Mouse (Mus musculus) embryonic fibroblast, embryonic 13.5 days (primary cell): ENCODE measurements at regions not wholly inside any gene's neighbourhood (a gene's known extent, or its start where the extent isn't known, plus 50 kb on each side); places are given as distances from the start of the nearest gene placed in this dataset.

Experiments used
- H3K27ac ChIP-seq: 2 replicates; pipeline ENCODE4 v1.5.1; 2012; ENCODE audit warnings: low read length, control low read depth, inconsistent platforms; ENCODE audit not compliant: insufficient read depth
- H3K4me1 ChIP-seq: 2 replicates; pipeline ENCODE4 v1.6.1; 2011; ENCODE audit warnings: low read length; ENCODE audit not compliant: control insufficient read depth, insufficient read depth
- H3K4me3 ChIP-seq: 2 replicates; pipeline ENCODE4 v1.5.1; 2011; ENCODE audit warnings: mild to moderate bottlenecking, control low read depth, low read length; ENCODE audit not compliant: insufficient read depth
- CTCF ChIP-seq: IDR thresholded peaks from 2 replicates; pipeline ENCODE4 v1.5.1; 2011; ENCODE audit warnings: mild to moderate bottlenecking, control low read depth, low read length, moderate library complexity, borderline replicate concordance; ENCODE audit not compliant: insufficient read depth
- POLR2A ChIP-seq: IDR thresholded peaks from 2 replicates; pipeline ENCODE4 v1.6.1; 2011; ENCODE audit warnings: low read depth, mild to moderate bottlenecking, control low read depth, low read length, moderate library complexity

- no peaks in the 10 kb centered on the region for H3K4me1 ChIP-seq
- TF ChIP-seq POLR2A, result no peak
- no peak for TF ChIP-seq CTCF
- no peak overlapping the region for H3K27ac ChIP-seq
- no peak overlapping the region for H3K4me3 ChIP-seq
Measured at GRCm38 (mm10) chr2:21908813-21909480, 318.4 kb upstream of the Myo3a start.

GRCm38 (mm10) chr2:21909481-21909966 lies 317.8 kb upstream of the Myo3a start:
- no peaks in the 10 kb centered on the region for H3K4me1 ChIP-seq
- TF ChIP-seq CTCF, result 0 out of 2 replicates have a peak, but pooled peaks have one; percentile 27
- TF ChIP-seq POLR2A, result no peak
- no peak overlapping the region for H3K27ac ChIP-seq
- peak overlapping the region; percentile 33; the same call in 1 of the 2 replicates for H3K4me3 ChIP-seq

- no peak overlapping the region for H3K4me3 ChIP-seq
- H3K4me1 ChIP-seq, result no peaks in the 10 kb centered on the region
- no peak for TF ChIP-seq POLR2A
- TF ChIP-seq CTCF, result no peak
- H3K27ac ChIP-seq, result no peak overlapping the region
Measured at GRCm38 (mm10) chr2:21917804-21918690, 309.3 kb upstream of the Myo3a start.

- H3K4me3 ChIP-seq, result no peak overlapping the region
- H3K4me1 ChIP-seq, result no peaks in the 10 kb centered on the region
- no peak overlapping the region for H3K27ac ChIP-seq
- TF ChIP-seq CTCF (no peak), POLR2A (no peak)
Measured at GRCm38 (mm10) chr2:21919091-21919490, 308.2 kb upstream of the Myo3a start.

DNA sequence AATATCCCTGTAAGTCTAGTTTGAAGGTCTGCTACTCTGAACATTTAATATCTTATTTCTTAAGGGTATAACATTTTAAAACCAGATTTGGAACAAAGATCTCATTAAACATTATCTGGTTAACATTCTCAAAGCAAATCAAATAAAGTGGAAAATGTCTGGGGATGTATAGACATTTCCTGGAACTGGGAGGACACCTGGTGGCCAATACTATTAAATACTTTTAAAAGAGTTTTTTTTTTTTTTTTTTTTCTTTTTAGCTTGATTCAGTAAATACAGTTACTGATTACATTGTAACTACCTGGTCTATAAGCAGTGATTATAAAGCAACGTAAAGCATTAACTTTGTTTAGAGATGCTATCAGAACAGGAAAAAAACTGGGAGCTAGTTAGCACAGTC lies 299.6 kb upstream of the Myo3a start:
- no peak overlapping the region for H3K4me3 ChIP-seq
- H3K27ac ChIP-seq, result no peak overlapping the region
- H3K4me1 ChIP-seq, result no peaks in the 10 kb centered on the region
- TF ChIP-seq POLR2A (no peak), CTCF (no peak)

DNA sequence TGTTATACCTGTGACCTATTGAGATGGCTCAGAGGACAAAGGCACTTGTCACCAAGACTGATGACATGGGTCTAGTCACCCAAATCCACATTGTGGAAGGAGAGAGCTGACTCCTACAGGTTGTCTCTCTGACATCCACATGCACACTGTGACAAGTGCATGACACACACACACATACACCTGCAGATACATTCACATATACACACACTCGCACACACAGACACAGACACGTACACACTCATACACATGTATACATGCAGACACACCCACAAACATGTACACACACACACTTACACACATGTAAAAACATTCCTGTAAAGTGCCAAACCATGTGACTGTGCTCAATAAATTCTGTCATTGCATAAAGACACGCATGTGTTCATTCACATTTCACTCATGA lies 287.3 kb upstream of the Myo3a start:
- Histone ChIP-seq H3K4me3 (no peak overlapping the region), H3K4me1 (no peaks in the 10 kb centered on the region), H3K27ac (no peak overlapping the region)
- no peak for TF ChIP-seq POLR2A
- TF ChIP-seq CTCF, result no peak

DNA sequence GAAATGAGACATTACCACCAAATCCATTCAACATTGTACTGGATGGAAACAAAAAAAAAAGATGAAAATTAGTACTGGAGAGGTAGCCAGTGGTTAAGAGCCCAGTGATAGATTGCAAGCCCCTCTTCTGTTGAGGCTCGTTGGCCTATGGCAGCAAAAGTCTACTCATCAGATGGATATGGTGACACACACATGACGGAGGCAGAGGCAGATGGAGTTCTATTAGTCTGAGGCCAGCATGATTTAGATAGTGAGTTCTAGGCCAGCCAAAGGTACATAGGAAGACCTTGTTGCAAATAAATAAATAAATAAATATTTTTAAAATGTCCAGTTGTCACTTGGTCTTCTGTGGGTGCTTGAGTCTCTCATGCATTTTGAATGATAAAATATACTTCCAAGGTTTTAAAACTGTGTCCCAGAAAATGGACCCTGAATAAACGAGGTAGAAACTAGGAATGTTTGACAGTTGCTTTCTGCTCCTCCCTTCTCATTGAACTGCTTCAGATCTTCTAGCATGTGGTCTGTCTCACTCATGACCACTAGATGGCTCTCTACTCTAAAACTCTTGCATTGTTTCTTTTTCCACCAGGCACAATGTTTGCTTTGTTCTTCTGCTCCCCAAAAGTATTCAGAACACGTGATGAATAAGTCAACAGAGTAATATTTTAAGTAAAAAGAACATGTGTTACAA lies 286.4 kb upstream of the Myo3a start:
- Histone ChIP-seq H3K4me3 (no peak overlapping the region), H3K4me1 (no peaks in the 10 kb centered on the region), H3K27ac (no peak overlapping the region)
- TF ChIP-seq POLR2A (no peak), CTCF (no peak)

GRCm38 (mm10) chr2:21941488-21942000 lies 285.8 kb upstream of the Myo3a start:
- Histone ChIP-seq H3K27ac (no peak overlapping the region), H3K4me3 (no peak overlapping the region), H3K4me1 (no peaks in the 10 kb centered on the region)
- no peak for TF ChIP-seq POLR2A
- no peak for TF ChIP-seq CTCF

DNA sequence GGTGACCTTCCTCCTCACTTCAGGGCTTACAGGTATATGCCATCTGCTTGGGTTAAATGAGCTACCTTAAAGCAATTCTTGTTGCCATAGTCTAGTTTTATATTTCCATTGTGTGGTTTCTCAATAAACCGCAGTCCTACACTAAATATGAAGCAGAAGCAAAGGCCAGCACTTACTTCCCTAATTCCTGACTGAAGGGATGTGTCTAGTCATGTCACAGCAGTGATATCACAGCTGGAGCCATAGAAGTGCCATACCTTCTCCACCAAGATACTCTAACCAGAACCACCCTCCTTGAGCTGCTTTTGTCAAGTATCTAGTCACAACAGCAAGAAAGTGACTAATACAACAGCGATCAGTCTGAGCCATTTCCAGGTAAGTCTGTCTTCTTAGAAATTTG lies 283.6 kb upstream of the Myo3a start:
- Histone ChIP-seq H3K27ac (no peak overlapping the region), H3K4me3 (no peak overlapping the region), H3K4me1 (no peaks in the 10 kb centered on the region)
- TF ChIP-seq CTCF (no peak), POLR2A (no peak)
